Mouse (Mus musculus): ENCODE data around the gene Pcif1. TPM values are rescaled to one million over a fixed set of nuclear protein-coding genes. Genes with fewer than 3 reads are reported as not detected.
"Not testable (repeated sequence)": the region's sequence is repeated elsewhere in the genome, so short reads cannot be mapped to it uniquely, and the experiment has no call there.

Gene Pcif1
- polyA plus RNA-seq, 1 experiment from 2014 or later, result 53.4 TPM

GRCm38 (mm10) chr2:164855572-164855971 is 23.5 kb upstream of the Pcif1 start:
- H3K4me1 ChIP-seq (ENCODE audit: control insufficient read depth, insufficient read depth, low read length); H3K9ac ChIP-seq (ENCODE audit: low read length); H3K9me3 ChIP-seq (replicated peaks; ENCODE audit: control insufficient read depth, low read length); H3K4me3 ChIP-seq (ENCODE audit: low read length); H3K36me3 ChIP-seq (ENCODE audit: control insufficient read depth, insufficient read depth); ATAC-seq (replicated peaks; ENCODE audit: extremely low read depth, insufficient read depth, low FRiP score); H3K4me2 ChIP-seq (ENCODE audit: low read depth, low read length); H3K27ac ChIP-seq (ENCODE audit: low read length): not testable (repeated sequence)
- H3K27me3 ChIP-seq (ENCODE audit: control insufficient read depth, insufficient read depth, low read length), result peaks cover 31% of the 10 kb centered on the region
- 80% methylated on average over 5 of the region's 5 CpGs for WGBS

GRCm38 (mm10) chr2:164856309-164857100 is 22.6 kb upstream of the Pcif1 start:
- Histone ChIP-seq H3K27me3 (ENCODE audit: control insufficient read depth, insufficient read depth, low read length) (peaks cover 31% of the 10 kb centered on the region), H3K9me3 (replicated peaks; ENCODE audit: control insufficient read depth, low read length) (no peaks in the 10 kb centered on the region), H3K4me2 (ENCODE audit: low read depth, low read length) (peak overlapping the region; percentile 98), H3K4me1 (ENCODE audit: control insufficient read depth, insufficient read depth, low read length) (peaks cover 16% of the 10 kb centered on the region), H3K36me3 (ENCODE audit: control insufficient read depth, insufficient read depth) (no peaks in the 10 kb centered on the region), H3K27ac (ENCODE audit: low read length) (no peak overlapping the region), H3K9ac (ENCODE audit: low read length) (peak overlapping the region; percentile 69), H3K4me3 (ENCODE audit: low read length) (peak overlapping the region; percentile 62)
- no peak for ATAC-seq (replicated peaks; ENCODE audit: extremely low read depth, insufficient read depth, low FRiP score)
- 1% methylated on average over 42 of the region's 42 CpGs for WGBS

GRCm38 (mm10) chr2:164857101-164857821 is 21.8 kb upstream of the Pcif1 start, which contains the start of gene Pltp:
Pltp (minus strand) TSS chr2:164857711.
- Histone ChIP-seq H3K4me2 (ENCODE audit: low read depth, low read length) (peak within 1 kb of the TSS; percentile 98), H3K9me3 (replicated peaks; ENCODE audit: control insufficient read depth, low read length) (no peaks in the 10 kb centered on the region), H3K27me3 (ENCODE audit: control insufficient read depth, insufficient read depth, low read length) (peaks cover 31% of the 10 kb centered on the region), H3K4me3 (ENCODE audit: low read length) (peak within 1 kb of the TSS; percentile 62), H3K9ac (ENCODE audit: low read length) (peak within 1 kb of the TSS; percentile 69), H3K27ac (ENCODE audit: low read length) (peak within 1 kb of the TSS; percentile 23; the same call in 1 of the 2 replicates), H3K36me3 (ENCODE audit: control insufficient read depth, insufficient read depth) (no peaks in the 10 kb centered on the region), H3K4me1 (ENCODE audit: control insufficient read depth, insufficient read depth, low read length) (peaks cover 23% of the 10 kb centered on the region)
- peak; percentile 65; the same call in 1 of the 2 replicates for ATAC-seq (replicated peaks; ENCODE audit: extremely low read depth, insufficient read depth, low FRiP score)
- under 1% methylated on average over 44 of the region's 47 CpGs for WGBS

- Histone ChIP-seq H3K4me2 (ENCODE audit: low read depth, low read length) (peak overlapping the region; percentile 98), H3K4me3 (ENCODE audit: low read length) (peak overlapping the region; percentile 62), H3K9me3 (replicated peaks; ENCODE audit: control insufficient read depth, low read length) (no peaks in the 10 kb centered on the region), H3K36me3 (ENCODE audit: control insufficient read depth, insufficient read depth) (no peaks in the 10 kb centered on the region), H3K9ac (ENCODE audit: low read length) (peak overlapping the region; percentile 69; the same call in 1 of the 2 replicates), H3K27me3 (ENCODE audit: control insufficient read depth, insufficient read depth, low read length) (peaks cover 31% of the 10 kb centered on the region), H3K4me1 (ENCODE audit: control insufficient read depth, insufficient read depth, low read length) (peaks cover 28% of the 10 kb centered on the region), H3K27ac (ENCODE audit: low read length) (peak overlapping the region; percentile 23; the same call in 1 of the 2 replicates)
- no peak for ATAC-seq (replicated peaks; ENCODE audit: extremely low read depth, insufficient read depth, low FRiP score)
- WGBS, result 14% methylated on average over 19 of the region's 19 CpGs
Measured at GRCm38 (mm10) chr2:164857842-164858553, 21.1 kb upstream of the Pcif1 start.

- Histone ChIP-seq H3K27ac (ENCODE audit: low read length) (no peak overlapping the region), H3K27me3 (ENCODE audit: control insufficient read depth, insufficient read depth, low read length) (peaks cover 27% of the 10 kb centered on the region), H3K4me2 (ENCODE audit: low read depth, low read length) (no peak overlapping the region), H3K9ac (ENCODE audit: low read length) (no peak overlapping the region), H3K4me1 (ENCODE audit: control insufficient read depth, insufficient read depth, low read length) (peaks cover 28% of the 10 kb centered on the region), H3K4me3 (ENCODE audit: low read length) (no peak overlapping the region), H3K9me3 (replicated peaks; ENCODE audit: control insufficient read depth, low read length) (no peaks in the 10 kb centered on the region), H3K36me3 (ENCODE audit: control insufficient read depth, insufficient read depth) (no peaks in the 10 kb centered on the region)
- 52% methylated on average over 2 of the region's 2 CpGs for WGBS
- no peak for ATAC-seq (replicated peaks; ENCODE audit: extremely low read depth, insufficient read depth, low FRiP score)
Measured at GRCm38 (mm10) chr2:164859155-164859554, 19.9 kb upstream of the Pcif1 start.

- H3K27ac ChIP-seq (ENCODE audit: low read length), result no peak overlapping the region
- peaks cover 28% of the 10 kb centered on the region for H3K4me1 ChIP-seq (ENCODE audit: control insufficient read depth, insufficient read depth, low read length)
- no peak overlapping the region for H3K4me2 ChIP-seq (ENCODE audit: low read depth, low read length)
- 66% methylated on average over 9 of the region's 9 CpGs for WGBS
- no peak for ATAC-seq (replicated peaks; ENCODE audit: extremely low read depth, insufficient read depth, low FRiP score)
- peaks cover 21% of the 10 kb centered on the region for H3K27me3 ChIP-seq (ENCODE audit: control insufficient read depth, insufficient read depth, low read length)
- H3K4me3 ChIP-seq (ENCODE audit: low read length), result no peak overlapping the region
- no peaks in the 10 kb centered on the region for H3K36me3 ChIP-seq (ENCODE audit: control insufficient read depth, insufficient read depth)
- no peaks in the 10 kb centered on the region for H3K9me3 ChIP-seq (replicated peaks; ENCODE audit: control insufficient read depth, low read length)
- H3K9ac ChIP-seq (ENCODE audit: low read length), result no peak overlapping the region
Measured at GRCm38 (mm10) chr2:164859640-164860432, 19.3 kb upstream of the Pcif1 start.

GRCm38 (mm10) chr2:164861094-164861493 is 18.0 kb upstream of the Pcif1 start:
- Histone ChIP-seq H3K9ac (ENCODE audit: low read length) (no peak overlapping the region), H3K4me1 (ENCODE audit: control insufficient read depth, insufficient read depth, low read length) (peaks cover 28% of the 10 kb centered on the region), H3K27ac (ENCODE audit: low read length) (no peak overlapping the region), H3K9me3 (replicated peaks; ENCODE audit: control insufficient read depth, low read length) (no peaks in the 10 kb centered on the region), H3K4me2 (ENCODE audit: low read depth, low read length) (no peak overlapping the region), H3K27me3 (ENCODE audit: control insufficient read depth, insufficient read depth, low read length) (peaks cover 12% of the 10 kb centered on the region), H3K4me3 (ENCODE audit: low read length) (no peak overlapping the region), H3K36me3 (ENCODE audit: control insufficient read depth, insufficient read depth) (no peaks in the 10 kb centered on the region)
- 58% methylated on average over 4 of the region's 4 CpGs for WGBS
- no peak for ATAC-seq (replicated peaks; ENCODE audit: extremely low read depth, insufficient read depth, low FRiP score)

GRCm38 (mm10) chr2:164862179-164862861 is 16.8 kb upstream of the Pcif1 start:
- H3K4me1 ChIP-seq (ENCODE audit: control insufficient read depth, insufficient read depth, low read length), result peaks cover 31% of the 10 kb centered on the region
- H3K27me3 ChIP-seq (ENCODE audit: control insufficient read depth, insufficient read depth, low read length), result peaks cover 4% of the 10 kb centered on the region
- peak overlapping the region; percentile 70 for H3K27ac ChIP-seq (ENCODE audit: low read length)
- no peak overlapping the region for H3K9ac ChIP-seq (ENCODE audit: low read length)
- 35% methylated on average over 9 of the region's 9 CpGs for WGBS
- no peak overlapping the region for H3K4me3 ChIP-seq (ENCODE audit: low read length)
- peak; percentile 38 for ATAC-seq (replicated peaks; ENCODE audit: extremely low read depth, insufficient read depth, low FRiP score)
- no peaks in the 10 kb centered on the region for H3K9me3 ChIP-seq (replicated peaks; ENCODE audit: control insufficient read depth, low read length)
- peak overlapping the region; percentile 3; the same call in 1 of the 2 replicates for H3K4me2 ChIP-seq (ENCODE audit: low read depth, low read length)
- H3K36me3 ChIP-seq (ENCODE audit: control insufficient read depth, insufficient read depth), result no peaks in the 10 kb centered on the region
